Mouse (Mus musculus): Measurements from ENCODE around the gene Fpr-rs7. TPM values are rescaled to one million over a fixed set of nuclear protein-coding genes. Genes with fewer than 3 reads are reported as not detected.

Gene Fpr-rs7
- total RNA-seq (2014; rRNA removed) (not detected in 2 replicates), polyA plus RNA-seq (2015; fragmentation: Nextera tagmentation; extraction: Ambion mirVana) (not detected in 2 replicates)

GRCm38 (mm10) chr17:20114126-20114525 is at the start of gene Fpr-rs7:
Gene Fpr-rs7, minus strand, starts transcription at chr17:20114226.
- no peak for TF ChIP-seq CTCF (IDR thresholded peaks at IDR 0.05; ENCODE audit: low read depth)
- no peaks in the 10 kb centered on the region for H3K27me3 ChIP-seq (ENCODE audit: insufficient read depth, low read length)
- no peaks in the 10 kb centered on the region for H3K36me3 ChIP-seq (ENCODE audit: insufficient read depth)
- H3K9me3 ChIP-seq (ENCODE audit: low read length): peaks cover 14% of the 10 kb centered on the region; the same call in 1 of the 2 replicates
- H3K4me3 ChIP-seq (ENCODE audit: low read depth, low read length): no peak within 1 kb of the TSS
- ATAC-seq (no peak), DNase-seq (no peak)
- no peaks in the 10 kb centered on the region for H3K4me1 ChIP-seq (ENCODE audit: insufficient read depth)
- H3K27ac ChIP-seq (ENCODE audit: low read depth, low read length): no peak within 1 kb of the TSS
- no peak within 1 kb of the TSS for H3K9ac ChIP-seq
- no peak within 1 kb of the TSS for H3K4me2 ChIP-seq (ENCODE audit: low read depth)

- DNase-seq (no peak), ATAC-seq (no peak)
- no peaks in the 10 kb centered on the region for H3K4me1 ChIP-seq (ENCODE audit: insufficient read depth)
- WGBS: 80% methylated on average over 6 of the region's 6 CpGs
- no peaks in the 10 kb centered on the region for H3K27me3 ChIP-seq (ENCODE audit: insufficient read depth, low read length)
- H3K9ac ChIP-seq: no peak overlapping the region
- no peaks in the 10 kb centered on the region for H3K9me3 ChIP-seq (ENCODE audit: low read length)
- H3K4me3 ChIP-seq (ENCODE audit: low read depth, low read length): no peak overlapping the region
- H3K36me3 ChIP-seq (ENCODE audit: insufficient read depth): no peaks in the 10 kb centered on the region
- TF ChIP-seq CTCF (IDR thresholded peaks at IDR 0.05; ENCODE audit: low read depth): no peak
- H3K4me2 ChIP-seq (ENCODE audit: low read depth): no peak overlapping the region
- H3K27ac ChIP-seq (ENCODE audit: low read depth, low read length): no peak overlapping the region
Measured at GRCm38 (mm10) chr17:20074090-20074489, 39.9 kb downstream of the Fpr-rs7 start.

DNA sequence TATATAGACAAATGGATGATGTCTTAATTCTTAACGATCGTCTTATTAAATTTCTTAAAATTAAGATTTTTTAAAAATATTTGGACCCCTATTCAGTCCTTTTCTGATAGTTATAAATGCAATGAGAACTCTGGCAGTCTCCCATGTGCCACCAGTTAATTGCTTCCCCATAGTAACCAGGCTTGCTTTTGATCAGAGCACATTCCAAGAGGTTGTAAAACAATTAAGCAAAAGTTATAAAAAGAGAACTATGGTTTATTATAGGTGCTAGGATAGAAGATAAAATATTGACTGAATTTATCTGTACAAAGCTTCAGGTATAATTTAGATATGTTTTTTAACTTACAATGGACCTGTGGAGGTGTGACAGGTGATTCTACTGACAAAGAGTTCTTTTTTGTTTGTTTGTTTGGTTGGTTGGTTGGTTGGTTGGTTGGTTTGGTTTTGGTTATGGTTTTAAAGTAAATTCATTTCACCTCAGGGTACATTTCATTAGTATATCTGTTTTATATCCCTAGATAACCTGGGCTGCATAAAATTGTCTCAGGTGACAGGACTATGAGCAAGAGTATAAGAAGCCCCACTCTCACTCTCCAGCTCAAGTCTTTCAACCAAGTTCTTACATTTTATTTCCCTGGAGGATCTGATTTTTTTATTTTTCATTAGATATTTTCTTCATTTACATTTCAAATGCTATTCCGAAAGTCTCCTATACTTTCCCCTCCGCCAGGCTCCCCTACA is 42.2 kb downstream of the Fpr-rs7 start:
- TF ChIP-seq CTCF (IDR thresholded peaks at IDR 0.05; ENCODE audit: low read depth): no peak
- no peaks in the 10 kb centered on the region for H3K9me3 ChIP-seq (ENCODE audit: low read length)
- H3K27ac ChIP-seq (ENCODE audit: low read depth, low read length): no peak overlapping the region
- DNase-seq (no peak), ATAC-seq (no peak)
- no peak overlapping the region for H3K9ac ChIP-seq
- no peaks in the 10 kb centered on the region for H3K27me3 ChIP-seq (ENCODE audit: insufficient read depth, low read length)
- 89% methylated on average over 4 of the region's 4 CpGs for WGBS
- H3K36me3 ChIP-seq (ENCODE audit: insufficient read depth): no peaks in the 10 kb centered on the region
- no peak overlapping the region for H3K4me3 ChIP-seq (ENCODE audit: low read depth, low read length)
- no peaks in the 10 kb centered on the region for H3K4me1 ChIP-seq (ENCODE audit: insufficient read depth)
- H3K4me2 ChIP-seq (ENCODE audit: low read depth): no peak overlapping the region

Other genes with a start within 250 kb of the Fpr-rs7 start
- not detected in 2 replicates for gene Vmn2r104, start 65.9 kb downstream of the Fpr-rs7 start, total RNA-seq (2014; rRNA removed)
- gene Vmn2r104, start 65.9 kb downstream of the Fpr-rs7 start, polyA plus RNA-seq (2015; fragmentation: Nextera tagmentation; extraction: Ambion mirVana): not detected in 2 replicates
- not detected in 2 replicates for gene Fpr-rs6, start 68.9 kb upstream of the Fpr-rs7 start, total RNA-seq (2014; rRNA removed)
- not detected in 2 replicates for gene Fpr-rs6, start 68.9 kb upstream of the Fpr-rs7 start, polyA plus RNA-seq (2015; fragmentation: Nextera tagmentation; extraction: Ambion mirVana)
- gene Vmn2r105, start 120.8 kb upstream of the Fpr-rs7 start, total RNA-seq (2014; rRNA removed): not detected in 2 replicates
- not detected in 2 replicates for gene Vmn2r105, start 120.8 kb upstream of the Fpr-rs7 start, polyA plus RNA-seq (2015; fragmentation: Nextera tagmentation; extraction: Ambion mirVana)
- gene Vmn2r106, start 171.3 kb upstream of the Fpr-rs7 start, total RNA-seq (2014; rRNA removed): not detected in 2 replicates
- not detected in 2 replicates for gene Vmn2r106, start 171.3 kb upstream of the Fpr-rs7 start, polyA plus RNA-seq (2015; fragmentation: Nextera tagmentation; extraction: Ambion mirVana)
- gene Vmn2r107, start 231.0 kb upstream of the Fpr-rs7 start, total RNA-seq (2014; rRNA removed): not detected in 2 replicates
- not detected in 2 replicates for gene Vmn2r107, start 231.0 kb upstream of the Fpr-rs7 start, polyA plus RNA-seq (2015; fragmentation: Nextera tagmentation; extraction: Ambion mirVana)